Mouse (Mus musculus) 416B (cell line): ENCODE measurements around the gene 1810055G02Rik.

Source experiments
- DNase-seq: peaks from one replicate; pipeline ENCODE4 v3.0.0; 2011; ENCODE audit warnings: low read depth

1810055G02Rik gene

DNA sequence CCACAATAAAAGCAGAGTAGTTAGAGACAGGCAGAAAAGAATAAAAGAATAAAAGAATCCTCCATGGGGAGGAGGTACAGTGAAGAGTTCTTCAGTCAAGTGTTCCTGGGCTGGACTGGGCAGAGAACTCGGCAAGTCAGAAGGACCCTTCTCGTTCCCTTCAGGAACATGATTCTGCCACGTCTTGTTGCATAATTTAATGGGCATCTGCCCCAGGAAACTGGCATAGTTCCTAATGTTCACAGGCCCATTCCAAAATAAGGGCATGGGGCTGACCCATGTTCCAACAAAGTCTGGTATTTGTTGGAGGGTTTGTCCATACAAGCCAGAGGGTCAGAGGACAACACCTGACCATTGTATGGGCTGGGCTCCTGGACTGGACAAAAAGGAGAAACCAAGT is 13.1 kb upstream of the 1810055G02Rik start:
- DNase-seq, result no peak

DNA sequence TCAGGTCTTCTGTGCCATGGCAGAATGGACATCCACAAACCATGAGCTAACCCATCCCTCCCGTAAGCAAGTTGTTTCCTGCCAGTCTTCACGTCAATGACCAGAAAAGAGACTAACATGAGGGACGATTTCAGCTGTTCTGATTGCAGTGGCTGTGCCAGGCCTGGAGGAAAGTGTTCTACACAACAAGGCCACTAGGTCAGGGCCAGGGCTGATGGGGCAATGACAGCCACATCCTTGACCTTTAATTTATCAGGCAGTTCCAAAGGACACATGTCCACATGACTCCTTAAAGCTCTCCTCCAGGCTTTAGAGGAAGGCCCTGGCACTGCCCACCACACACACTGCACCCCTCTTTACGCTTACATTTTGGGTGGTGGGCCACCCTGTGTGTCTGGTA is 12.6 kb upstream of the 1810055G02Rik start:
- no peak for DNase-seq

- DNase-seq, result peak; percentile 37
Measured at GRCm38 (mm10) chr19:3695976-3696375, 12.1 kb upstream of the 1810055G02Rik start.

- DNase-seq, result no peak
Measured at GRCm38 (mm10) chr19:3698035-3698434, 10.1 kb upstream of the 1810055G02Rik start.

DNA sequence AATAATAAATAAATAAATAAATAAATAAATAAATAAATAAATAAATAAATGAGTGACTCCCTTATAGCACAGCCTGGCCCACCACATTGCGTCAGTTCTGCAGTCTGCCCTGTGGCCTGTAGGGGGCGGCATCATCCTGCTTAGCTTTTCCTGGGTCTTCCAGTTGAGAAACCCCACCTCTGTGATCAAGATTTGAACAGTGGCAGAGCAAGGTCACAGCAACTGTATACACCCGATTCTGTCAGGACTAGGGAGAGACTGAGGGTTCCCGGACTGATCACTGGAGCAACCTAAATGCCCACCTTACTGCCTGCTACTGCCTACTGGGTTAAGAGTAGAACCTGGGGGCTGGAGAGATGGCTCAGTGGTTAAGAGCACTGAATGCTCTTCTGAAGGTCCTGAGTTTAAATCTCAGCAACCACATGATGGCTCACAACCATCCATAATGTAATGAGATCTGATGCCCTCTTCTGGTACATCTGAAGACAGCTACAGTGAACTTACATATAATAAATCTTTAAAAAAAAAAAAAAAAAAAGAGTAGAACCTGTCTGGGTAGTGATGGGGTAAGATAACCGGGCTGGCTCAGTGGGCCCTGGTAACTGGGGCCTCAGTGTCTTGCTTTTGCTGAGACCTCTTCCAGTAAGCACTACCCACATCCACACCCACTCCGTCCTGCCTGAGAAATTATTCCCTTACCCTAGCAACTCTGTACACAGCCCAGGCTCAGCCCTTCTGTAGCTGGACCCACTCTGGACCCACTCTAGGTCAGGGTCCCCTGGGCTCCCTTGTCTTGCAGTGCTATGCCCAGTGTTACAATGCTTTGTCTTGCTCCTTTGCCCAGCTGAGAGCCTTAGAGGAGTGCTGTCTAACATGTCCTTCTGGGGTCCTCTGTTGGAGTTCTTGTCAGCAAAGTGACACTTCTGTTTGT is 8.3 kb upstream of the 1810055G02Rik start:
- peak; percentile 77 for DNase-seq

DNA sequence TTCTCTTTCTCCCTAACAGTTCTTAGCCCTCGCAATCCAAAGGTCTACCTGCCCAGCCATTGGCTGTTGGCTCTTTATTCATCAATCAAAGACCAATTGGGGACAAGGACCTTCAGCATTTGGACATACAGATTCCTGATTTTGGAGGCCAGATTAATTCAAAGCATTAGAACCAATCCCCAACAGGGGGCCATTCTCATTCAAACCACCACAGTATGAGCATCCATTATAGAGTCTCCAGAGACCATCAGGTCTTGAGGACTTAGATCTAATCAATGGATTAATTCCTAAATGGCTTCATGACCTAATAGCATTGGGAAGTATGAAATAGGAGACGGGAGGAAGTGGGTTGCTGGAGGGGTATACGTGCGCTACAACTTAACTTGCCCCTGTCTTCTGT is 5.6 kb upstream of the 1810055G02Rik start:
- no peak for DNase-seq

- DNase-seq, result peak; percentile 80
Measured at GRCm38 (mm10) chr19:3706258-3706657, 1.8 kb upstream of the 1810055G02Rik start.

GRCm38 (mm10) chr19:3707553-3707952 is 540 bp upstream of the 1810055G02Rik start:
- no peak for DNase-seq

DNA sequence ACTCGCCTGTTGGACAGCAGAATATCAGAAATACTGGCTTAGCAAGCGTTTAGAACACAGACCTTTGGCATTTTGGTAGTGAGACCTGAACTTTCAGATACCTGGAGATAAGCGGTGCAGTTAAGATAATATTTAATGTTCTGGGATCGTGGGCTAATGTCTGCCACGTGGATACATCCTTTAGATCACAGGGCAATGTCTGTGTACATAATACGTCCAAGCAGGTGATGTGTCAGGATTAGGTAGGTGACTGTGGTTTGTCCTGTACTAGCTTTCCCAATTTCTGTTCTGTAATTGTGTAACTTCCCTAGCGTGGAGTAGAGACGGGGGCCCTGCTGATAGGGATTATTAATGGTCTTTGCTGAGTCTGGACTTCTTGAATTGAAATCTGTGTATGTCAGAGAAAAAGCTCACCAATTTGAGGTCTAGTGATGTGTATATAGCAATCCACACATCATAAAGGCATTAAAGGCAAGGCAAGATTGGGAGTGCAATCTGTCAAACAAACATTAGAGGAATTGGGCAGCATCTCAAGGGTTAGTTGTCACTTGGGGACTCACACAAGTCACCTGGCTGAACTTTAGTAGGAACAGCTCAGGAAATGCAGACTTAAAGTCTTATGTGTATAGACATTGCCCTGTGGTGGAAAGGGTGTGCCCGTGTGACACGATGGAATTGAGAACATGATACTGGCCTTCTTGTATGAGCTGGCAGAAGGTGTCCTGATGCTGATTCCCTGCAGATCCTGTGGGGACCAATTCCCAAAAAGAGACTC is 1.1 kb downstream of the 1810055G02Rik start:
- DNase-seq, result peak; percentile 17

DNA sequence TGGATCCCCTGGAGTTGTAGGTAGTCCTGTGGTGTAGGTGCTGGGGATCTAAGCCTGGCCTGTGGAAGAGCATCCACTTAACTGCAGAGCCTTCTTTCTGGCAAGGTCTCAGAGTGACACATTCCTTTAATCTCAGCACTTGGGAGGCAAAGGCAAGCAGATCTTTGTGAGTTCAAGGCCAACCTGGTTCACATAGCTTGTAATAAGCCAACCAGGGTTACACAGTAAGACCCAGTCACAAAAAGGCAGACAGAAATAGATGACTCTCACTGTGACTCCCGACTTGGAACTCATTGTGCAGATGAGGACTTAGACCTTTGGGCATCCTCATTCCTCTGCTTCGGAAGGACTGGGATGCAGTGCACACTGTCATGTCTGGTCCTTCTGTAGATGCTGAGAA is 2.3 kb downstream of the 1810055G02Rik start:
- no peak for DNase-seq

GRCm38 (mm10) chr19:3714381-3714780 is 6.3 kb downstream of the 1810055G02Rik start:
- DNase-seq, result no peak

DNA sequence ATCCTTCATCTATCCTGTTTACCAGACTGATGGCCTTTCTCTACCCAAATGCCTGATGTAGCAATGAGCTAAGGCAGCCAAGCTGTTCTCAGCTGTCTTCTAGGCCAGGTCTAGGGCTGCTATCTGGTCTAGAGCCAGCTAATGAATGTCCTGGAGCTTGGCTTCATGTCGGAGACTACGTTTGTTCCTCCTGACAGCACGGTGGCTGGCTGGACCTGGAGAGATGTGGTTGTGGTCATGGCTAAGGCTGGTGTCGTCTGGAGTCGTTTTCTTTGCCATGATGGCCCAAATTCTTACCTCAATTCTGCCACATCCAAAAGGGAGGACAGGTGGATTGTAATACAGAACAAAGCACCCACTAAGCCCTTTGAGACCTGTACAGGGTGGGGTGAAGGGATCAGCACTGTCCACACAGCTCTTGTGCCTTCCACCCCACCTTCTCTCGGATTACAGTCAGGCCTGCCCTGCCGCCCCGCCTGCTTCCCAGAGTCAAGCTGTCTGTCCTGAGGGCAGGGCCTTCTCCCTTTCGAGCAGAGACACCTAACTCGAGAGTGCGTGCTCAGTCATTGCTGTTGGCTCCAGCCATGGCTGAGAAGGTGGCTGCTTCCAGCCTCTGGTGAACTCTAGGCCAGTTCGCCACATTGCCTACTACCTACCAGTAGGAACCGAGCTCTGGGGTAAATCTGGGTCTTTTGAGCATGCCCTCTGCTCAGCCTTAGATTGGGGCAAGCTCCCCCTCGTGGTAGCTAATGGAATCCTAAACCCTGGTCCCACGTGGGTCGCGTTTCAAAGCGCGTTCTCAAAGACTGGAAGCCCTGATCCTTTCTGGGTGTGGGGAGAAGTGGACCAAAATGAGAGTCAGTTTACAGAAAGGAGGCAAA is 10.6 kb downstream of the 1810055G02Rik start:
- DNase-seq, result peak; percentile 74

GRCm38 (mm10) chr19:3719362-3719891 is 11.3 kb downstream of the 1810055G02Rik start:
- DNase-seq, result peak; percentile 49

- DNase-seq, result peak; percentile 79
Measured at GRCm38 (mm10) chr19:3723170-3723569, 15.1 kb downstream of the 1810055G02Rik start.

DNA sequence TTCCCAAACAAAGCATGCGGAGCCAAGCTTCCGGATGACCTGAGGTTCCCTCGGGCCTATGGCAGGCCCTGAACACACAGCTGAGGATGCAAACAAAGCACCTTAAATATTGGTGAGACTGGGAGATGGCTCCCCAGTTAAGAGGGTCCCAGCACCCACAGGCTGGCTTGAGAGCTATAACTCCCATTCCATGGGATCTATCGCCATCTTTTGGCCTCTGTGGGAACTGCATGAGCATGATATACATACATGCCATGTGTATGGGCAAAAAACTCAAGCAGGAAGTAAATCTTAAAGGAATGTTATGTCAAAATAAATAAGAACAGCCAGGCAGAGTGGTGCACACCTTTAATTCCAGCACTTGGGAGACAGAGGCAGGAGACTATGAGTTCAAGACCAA is 15.8 kb downstream of the 1810055G02Rik start:
- DNase-seq, result peak; percentile 74

DNA sequence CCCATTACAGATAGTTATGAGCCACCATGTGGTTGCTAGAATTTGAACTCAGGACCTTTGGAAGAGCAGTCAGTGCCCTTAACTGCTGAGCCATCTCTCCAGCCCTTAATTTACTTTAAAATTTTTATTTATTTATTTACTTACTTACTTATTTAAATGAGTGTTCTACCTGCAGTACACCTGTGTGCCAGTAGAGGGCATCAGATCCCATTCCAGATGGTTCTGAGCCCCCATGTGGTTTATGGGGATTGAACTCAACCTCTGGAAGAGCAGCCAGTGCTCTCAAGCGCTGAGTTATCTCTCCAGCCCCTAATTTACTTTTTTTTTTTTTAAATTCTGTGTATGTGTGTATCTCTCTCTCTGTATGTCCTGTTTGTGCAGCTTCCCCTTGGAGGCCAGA is 16.7 kb downstream of the 1810055G02Rik start:
- peak; percentile 82 for DNase-seq

- DNase-seq, result peak; percentile 61
Measured at GRCm38 (mm10) chr19:3728901-3729300, 20.8 kb downstream of the 1810055G02Rik start.

DNA sequence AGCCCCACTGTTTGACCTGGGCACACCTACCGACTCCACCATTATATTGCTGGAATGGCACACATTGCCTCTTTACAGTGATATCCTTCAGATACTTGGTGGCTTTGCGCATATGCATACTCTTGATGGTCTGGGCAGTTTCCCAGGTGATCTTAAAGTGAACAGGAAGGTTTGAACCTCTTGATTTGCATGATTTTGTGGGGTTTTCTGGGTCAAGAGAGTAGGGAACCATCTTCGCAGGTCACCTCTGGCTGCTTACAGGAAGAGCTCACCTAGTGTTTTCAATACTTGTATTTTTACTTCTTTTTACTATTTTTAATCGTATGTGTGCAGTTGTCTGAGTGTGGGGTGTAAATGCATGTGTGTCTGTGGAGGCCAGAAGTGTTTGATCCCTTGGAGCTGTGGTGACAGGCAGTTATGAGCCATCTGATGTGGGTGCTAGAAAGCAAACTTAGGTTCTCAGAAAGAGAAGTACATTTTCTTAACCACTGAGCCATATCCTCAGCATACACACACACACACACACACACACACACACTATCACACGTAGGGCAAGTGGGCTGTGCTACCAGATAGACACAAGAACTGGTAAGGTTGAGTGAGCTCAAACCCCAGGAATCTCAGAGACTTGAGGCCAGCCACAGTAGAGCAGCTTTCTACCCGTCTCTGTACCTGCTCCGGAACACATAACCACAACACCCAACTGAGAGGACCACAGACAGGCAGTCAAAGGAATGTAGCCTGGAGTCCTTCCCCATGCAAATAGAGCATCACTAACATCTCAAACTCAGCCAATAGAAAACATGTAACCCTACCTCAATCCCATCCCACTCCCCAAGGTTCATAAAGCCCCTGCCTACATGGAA is 22.9 kb downstream of the 1810055G02Rik start:
- peak; percentile 27 for DNase-seq

DNA sequence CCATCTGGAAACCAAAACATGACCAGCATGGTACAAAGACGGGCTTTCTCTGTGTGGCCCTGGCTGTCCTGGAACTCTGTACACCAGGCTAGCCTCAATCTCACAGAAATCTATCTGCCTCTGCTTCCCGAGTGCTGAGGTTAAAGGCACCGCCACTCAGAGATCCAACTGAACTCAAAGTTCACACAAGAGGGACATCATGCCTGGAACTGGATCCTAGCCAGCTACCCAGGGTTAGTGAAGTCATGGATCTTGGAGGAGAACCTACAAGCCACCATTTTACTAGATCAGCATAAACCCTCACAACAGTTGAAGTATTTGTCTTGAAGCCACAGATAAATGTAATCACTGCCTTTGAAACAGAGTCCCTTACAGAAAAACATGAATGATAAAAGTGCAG is 27.9 kb downstream of the 1810055G02Rik start:
- DNase-seq, result no peak

- DNase-seq, result no peak
Measured at GRCm38 (mm10) chr19:3739650-3740049, 31.6 kb downstream of the 1810055G02Rik start.

DNA sequence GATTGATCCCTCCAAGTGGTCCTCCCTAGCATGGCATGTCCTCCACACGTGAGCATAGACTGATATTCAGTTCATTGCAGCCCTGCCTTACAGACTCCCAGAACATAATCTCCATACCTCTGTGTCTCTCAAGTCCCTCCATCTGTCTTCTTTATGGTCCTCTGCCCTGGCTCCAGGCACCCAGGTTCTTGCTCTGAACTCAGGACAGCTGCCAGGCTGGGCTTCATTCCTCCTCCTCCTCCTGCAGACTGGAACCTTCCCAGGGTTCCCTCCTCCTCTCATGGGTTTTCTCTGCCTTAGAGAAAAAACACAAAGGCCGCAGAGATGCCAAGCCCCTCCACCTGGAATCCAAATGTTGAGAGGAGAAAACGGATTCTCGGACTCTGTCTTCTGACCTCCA is 34.6 kb downstream of the 1810055G02Rik start:
- DNase-seq, result no peak
